Mouse (Mus musculus) liver, postnatal 0 days (tissue): ENCODE measurements at regions not wholly inside any gene's neighbourhood (a gene's known extent, or its start where the extent isn't known, plus 50 kb on each side); places are given as distances from the start of the nearest gene placed in this dataset.

Experiments used
- ATAC-seq: fragments of 200-750 bp; cut with Nextera tagmentation; 2 replicates; pipeline ENCODE4 v1.8.0; 2017; ENCODE audit warnings: mild to moderate bottlenecking, moderate library complexity
- DNase-seq: peaks from one replicate; pipeline ENCODE4 v3.0.0-alpha.2; 2016
- H3K27ac ChIP-seq: fragments of 300-500 bp; sonication (generic); 2 replicates; pipeline ENCODE4 v1.5.1; 2014; ENCODE audit warnings: antibody characterized with exemption, moderate library complexity, mild to moderate bottlenecking, low read depth
- H3K27me3 ChIP-seq: fragments of 300-500 bp; sonication (generic); 2 replicates; pipeline ENCODE4 v1.6.1; 2014; ENCODE audit warnings: low read length, control low read depth, mixed read lengths; ENCODE audit not compliant: insufficient read depth
- H3K36me3 ChIP-seq: fragments of 300-500 bp; sonication (generic); replicated peaks from 2 replicates; pipeline ENCODE4 v1.6.1; 2014; ENCODE audit warnings: mild to moderate bottlenecking, control low read depth, low read length, moderate library complexity, mixed read lengths; ENCODE audit not compliant: insufficient read depth
- H3K4me1 ChIP-seq: fragments of 300-500 bp; sonication (generic); 2 replicates; pipeline ENCODE4 v1.6.1; 2014; ENCODE audit warnings: antibody characterized with exemption, mild to moderate bottlenecking, control low read depth; ENCODE audit not compliant: insufficient read depth
- H3K4me2 ChIP-seq: fragments of 300-500 bp; sonication (generic); 2 replicates; pipeline ENCODE4 v1.6.1; 2014; ENCODE audit warnings: low read depth, mild to moderate bottlenecking, low read length, moderate library complexity, mixed read lengths
- H3K4me3 ChIP-seq: fragments of 300-500 bp; sonication (generic); 2 replicates; pipeline ENCODE4 v1.5.1; 2014; ENCODE audit warnings: low read depth, low read length
- H3K9ac ChIP-seq: fragments of 300-500 bp; sonication (generic); replicated peaks from 2 replicates; pipeline ENCODE4 v1.6.1; 2014; ENCODE audit warnings: mild to moderate bottlenecking, moderate library complexity
- H3K9me3 ChIP-seq: fragments of 300-500 bp; sonication (generic); 2 replicates; pipeline ENCODE4 v1.6.1; 2016; ENCODE audit warnings: mild to moderate bottlenecking, control low read depth, low read length, mixed read lengths
- CTCF ChIP-seq: sonication (generic); IDR thresholded peaks from 2 replicates; pipeline ENCODE4 v1.5.1; 2016; ENCODE audit warnings: antibody characterized with exemption, low read depth
- EP300 ChIP-seq: IDR thresholded peaks from 2 replicates; pipeline ENCODE4 v1.6.1; 2016; ENCODE audit warnings: antibody characterized with exemption, low read depth, mild to moderate bottlenecking
- WGBS: fragments of 180-500 bp; shearing (Covaris S2); extraction: QIAGEN DNeasy Blood & Tissue Kit; methylation state at CpG from one replicate; pipeline ENCODE4 v1.1.7; 2014; ENCODE audit not compliant: insufficient replicate concordance; 5-methylcytosine and 5-hydroxymethylcytosine counted together

GRCm38 (mm10) chr10:111558675-111559340 lies 52.7 kb downstream of the Phlda1 start:
- H3K4me2 ChIP-seq: no peak overlapping the region
- 0 out of 2 replicates have a peak overlapping the region, but pooled peaks have one; percentile 26 for H3K27ac ChIP-seq
- H3K36me3 ChIP-seq: no peaks in the 10 kb centered on the region
- TF ChIP-seq EP300 (no peak), CTCF (no peak)
- H3K9me3 ChIP-seq: no peaks in the 10 kb centered on the region
- H3K4me1 ChIP-seq: peaks cover 9% of the 10 kb centered on the region
- no peak overlapping the region for H3K9ac ChIP-seq
- WGBS: 61% methylated on average over 10 of the region's 10 CpGs
- no peak overlapping the region for H3K4me3 ChIP-seq
- peak; percentile 44 for ATAC-seq
- no peaks in the 10 kb centered on the region for H3K27me3 ChIP-seq
- DNase-seq: no peak

DNA sequence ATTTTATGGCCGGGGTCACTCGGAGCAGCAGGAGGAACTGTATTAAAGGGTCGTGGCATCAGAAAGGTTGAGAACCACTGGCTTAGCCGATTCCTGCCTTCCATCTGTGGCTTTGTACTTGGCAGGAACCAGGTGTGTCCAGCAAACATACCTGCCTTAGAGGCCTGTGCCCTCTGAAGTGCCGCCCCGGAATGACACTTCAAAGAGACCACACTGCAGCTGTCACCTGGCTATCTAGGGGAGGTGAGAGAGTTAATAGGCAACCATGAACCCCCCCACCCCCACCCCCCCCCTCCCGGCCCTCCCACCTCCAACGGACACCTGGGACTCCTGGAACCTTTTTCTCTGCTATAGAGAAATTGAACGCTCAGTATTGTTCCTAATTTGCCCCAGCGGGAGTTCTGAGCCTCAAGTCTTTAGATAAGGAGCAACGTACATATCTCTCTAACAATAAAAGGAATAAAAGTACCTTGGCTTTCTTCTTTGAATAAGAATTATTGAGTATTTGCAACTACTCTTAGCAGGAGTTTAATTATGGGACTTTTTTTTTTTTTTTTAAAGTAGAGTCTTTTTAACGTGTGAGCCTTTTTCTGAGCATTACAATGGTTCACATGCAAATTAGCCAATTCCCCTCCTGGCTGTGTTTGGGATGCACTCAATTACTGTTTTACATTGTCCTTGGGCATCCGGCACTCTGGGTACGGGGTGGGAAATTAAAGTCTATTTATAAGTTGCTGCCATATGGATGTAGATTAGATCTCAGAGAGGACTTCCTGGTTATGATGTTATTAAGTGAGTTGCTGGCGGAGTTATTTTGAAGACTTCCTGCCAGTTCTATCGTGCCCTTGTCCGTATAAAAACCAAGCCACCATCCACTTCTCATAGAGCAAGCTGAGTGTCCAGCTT lies 53.5 kb downstream of the Phlda1 start:
- no peaks in the 10 kb centered on the region for H3K27me3 ChIP-seq
- H3K4me1 ChIP-seq: peaks cover 14% of the 10 kb centered on the region
- no peaks in the 10 kb centered on the region for H3K36me3 ChIP-seq
- 50% methylated on average over 17 of the region's 17 CpGs for WGBS
- no peak overlapping the region for H3K4me2 ChIP-seq
- H3K9ac ChIP-seq: no peak overlapping the region
- ATAC-seq: 0 out of 2 replicates have a peak, but pooled peaks have one; percentile 17
- H3K4me3 ChIP-seq: no peak overlapping the region
- TF ChIP-seq EP300 (no peak), CTCF (no peak)
- H3K27ac ChIP-seq: no peak overlapping the region
- no peak for DNase-seq
- no peaks in the 10 kb centered on the region for H3K9me3 ChIP-seq

- WGBS: 84% methylated on average over 8 of the region's 8 CpGs
- no peak for ATAC-seq
- no peaks in the 10 kb centered on the region for H3K9me3 ChIP-seq
- H3K4me3 ChIP-seq: no peak overlapping the region
- no peak for DNase-seq
- H3K9ac ChIP-seq: no peak overlapping the region
- H3K27me3 ChIP-seq: no peaks in the 10 kb centered on the region
- TF ChIP-seq EP300 (no peak), CTCF (no peak)
- H3K27ac ChIP-seq: no peak overlapping the region
- H3K4me1 ChIP-seq: peaks cover 25% of the 10 kb centered on the region
- no peaks in the 10 kb centered on the region for H3K36me3 ChIP-seq
- H3K4me2 ChIP-seq: no peak overlapping the region
Observed at GRCm38 (mm10) chr10:111562628-111563027, 56.5 kb downstream of the Phlda1 start.

DNA sequence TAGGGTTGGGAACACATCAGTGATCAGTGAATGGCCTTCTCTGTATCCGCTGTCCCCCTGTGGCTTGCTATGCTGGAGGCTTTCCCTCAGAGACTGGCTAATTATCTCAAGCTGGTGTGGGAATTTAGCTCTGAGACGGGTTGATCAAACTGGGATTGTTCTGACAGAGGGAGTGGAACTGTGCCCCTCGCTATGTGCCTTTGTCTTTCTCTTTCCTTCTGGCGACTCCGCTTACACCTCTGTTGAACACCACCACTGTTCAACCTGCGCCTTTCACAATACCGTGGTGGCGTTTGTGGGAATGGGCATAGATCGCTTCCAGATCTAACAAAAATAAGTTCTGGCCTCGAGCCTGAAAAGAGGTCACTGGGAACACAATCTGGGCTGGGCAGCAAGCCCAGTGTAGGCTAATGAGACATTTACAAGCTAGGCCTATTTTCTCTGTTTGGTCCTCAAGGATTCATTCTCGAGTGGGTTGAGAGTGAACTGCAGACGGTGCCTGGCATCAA lies 60.8 kb downstream of the Phlda1 start:
- H3K27me3 ChIP-seq: no peaks in the 10 kb centered on the region
- no peak overlapping the region for H3K4me2 ChIP-seq
- H3K9ac ChIP-seq: no peak overlapping the region
- H3K36me3 ChIP-seq: no peaks in the 10 kb centered on the region
- WGBS: 64% methylated on average over 12 of the region's 12 CpGs
- DNase-seq (peak; percentile 50), ATAC-seq (peak; percentile 90)
- H3K4me3 ChIP-seq: no peak overlapping the region
- no peaks in the 10 kb centered on the region for H3K9me3 ChIP-seq
- TF ChIP-seq EP300 (no peak), CTCF (no peak)
- H3K4me1 ChIP-seq: peaks cover 17% of the 10 kb centered on the region
- H3K27ac ChIP-seq: peak overlapping the region; percentile 64

- H3K4me3 ChIP-seq: no peak overlapping the region
- ATAC-seq (no peak), DNase-seq (no peak)
- no peak overlapping the region for H3K9ac ChIP-seq
- peaks cover 23% of the 10 kb centered on the region for H3K4me1 ChIP-seq
- no peak overlapping the region for H3K27ac ChIP-seq
- no peaks in the 10 kb centered on the region for H3K27me3 ChIP-seq
- H3K4me2 ChIP-seq: no peak overlapping the region
- no peaks in the 10 kb centered on the region for H3K36me3 ChIP-seq
- WGBS: 63% methylated on average over 7 of the region's 7 CpGs
- no peak for TF ChIP-seq CTCF
- no peak for TF ChIP-seq EP300
- H3K9me3 ChIP-seq: no peaks in the 10 kb centered on the region
Observed at GRCm38 (mm10) chr10:111570501-111571258, 64.6 kb downstream of the Phlda1 start.
